Mouse (Mus musculus): ENCODE data around the gene Pde6d.
A peak's percentile ranks its signal among the peaks of the same experiment; 100 is the strongest.

Gene Pde6d

DNA sequence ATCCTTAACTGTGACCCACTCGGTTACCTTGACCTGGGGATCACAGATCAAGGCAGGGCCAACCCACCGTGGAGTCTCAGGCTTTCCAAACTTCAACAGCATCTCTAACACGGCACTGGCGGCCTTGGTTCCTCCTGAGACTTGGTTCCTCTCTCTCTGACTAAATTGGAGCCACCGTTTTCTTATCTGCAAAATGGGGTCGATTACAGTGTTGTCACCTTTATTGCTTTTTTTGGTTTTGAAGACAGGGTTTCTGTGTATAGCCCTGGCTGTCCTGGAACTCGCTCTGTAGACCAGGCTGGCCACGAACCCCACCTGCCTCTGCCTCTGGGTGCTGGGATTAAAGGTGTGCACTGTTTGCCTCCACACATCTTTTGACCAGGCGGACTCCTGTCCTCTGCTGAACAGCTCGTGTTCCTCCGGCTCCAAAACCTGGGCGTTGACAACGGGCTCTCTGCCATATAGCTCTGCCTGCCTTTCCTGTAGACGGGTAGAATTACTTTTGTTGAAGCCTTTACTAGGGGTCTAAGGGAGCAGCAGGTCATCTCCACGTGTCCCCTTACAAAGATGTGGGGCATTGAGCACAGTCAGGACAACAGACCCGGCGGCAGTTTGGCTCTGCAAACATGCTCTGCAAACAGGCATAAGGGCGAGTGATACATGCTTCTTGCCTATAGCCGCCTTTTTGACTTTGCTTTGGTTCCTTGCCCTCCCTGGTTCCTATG is 77.6 kb downstream of the Pde6d start:
- no peak for DNase-seq (ENCODE audit: low read depth in 1 of 2, low spot score in 2 of 2)

DNA sequence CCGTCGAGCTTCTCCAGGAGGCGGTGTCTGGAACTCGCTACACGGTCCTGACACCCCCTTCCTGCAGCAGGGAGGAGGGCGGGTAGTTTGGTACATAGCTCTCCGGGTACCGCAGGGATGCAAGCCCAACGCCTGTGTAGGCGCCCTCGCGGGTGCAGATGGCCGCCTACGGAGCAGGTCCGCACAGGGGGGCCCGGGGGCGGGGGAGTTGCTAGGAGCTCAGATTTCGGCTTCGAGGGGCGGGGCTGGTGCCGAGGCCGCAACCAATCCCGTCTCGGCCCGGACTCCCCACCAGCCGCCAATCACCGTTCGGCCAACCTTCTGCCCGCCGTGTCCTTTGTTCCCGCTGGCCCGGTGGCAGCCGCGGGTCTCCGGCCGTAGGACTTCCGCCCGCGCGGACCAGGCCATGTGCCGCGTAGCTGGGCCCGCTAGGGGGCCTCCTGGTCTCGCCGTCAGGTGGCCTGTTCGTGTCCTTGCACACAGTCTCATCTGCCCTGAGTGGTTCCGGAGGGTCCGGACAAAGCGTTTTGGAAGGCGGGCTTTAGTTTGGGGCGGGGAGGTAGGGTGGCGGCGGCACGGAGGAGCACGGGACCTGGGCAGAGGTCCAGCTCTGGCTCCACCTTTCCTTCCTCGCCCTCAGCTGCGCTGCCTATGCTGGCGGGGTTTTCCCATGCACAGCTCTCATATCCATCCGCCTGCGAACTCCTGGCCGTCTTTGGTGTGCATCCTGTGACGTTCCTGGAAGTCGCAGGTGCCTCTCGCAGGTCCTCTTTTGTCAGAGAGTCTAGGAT is 78.3 kb downstream of the Pde6d start:
- peak; percentile 73 to 85 for DNase-seq (ENCODE audit: low read depth in 1 of 2, low spot score in 2 of 2)

DNA sequence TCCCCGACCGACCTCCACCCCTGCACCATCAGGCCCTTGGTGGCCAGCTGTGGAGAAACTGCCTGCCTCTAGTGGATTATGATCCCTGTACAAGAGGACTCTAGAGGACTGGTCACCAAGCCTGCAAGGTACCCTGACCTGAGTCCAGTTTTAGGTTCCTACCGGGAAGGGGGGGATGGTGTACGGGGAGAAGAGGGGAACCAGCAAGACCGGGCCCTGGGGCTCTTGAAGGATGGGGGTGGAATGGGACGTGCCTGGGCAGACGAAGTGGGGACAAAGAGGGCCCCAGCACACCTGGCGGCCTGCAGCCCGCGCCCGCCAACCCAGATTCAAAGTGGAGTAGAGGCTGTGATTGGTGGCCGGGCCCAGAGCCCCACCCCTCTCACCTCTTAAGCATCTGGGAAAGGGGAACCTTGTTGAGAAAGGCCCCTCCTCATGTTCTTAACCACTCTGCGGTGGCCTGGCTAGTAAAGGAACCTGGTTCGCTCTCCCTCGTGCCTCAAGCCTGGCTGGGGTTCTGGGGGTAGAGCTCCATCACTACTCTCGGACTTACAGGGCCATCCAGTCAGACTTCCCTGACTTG is 79.2 kb downstream of the Pde6d start:
- DNase-seq (ENCODE audit: low read depth in 1 of 2, low spot score in 2 of 2): peak in 1 of 2 experiments; percentile 44

DNA sequence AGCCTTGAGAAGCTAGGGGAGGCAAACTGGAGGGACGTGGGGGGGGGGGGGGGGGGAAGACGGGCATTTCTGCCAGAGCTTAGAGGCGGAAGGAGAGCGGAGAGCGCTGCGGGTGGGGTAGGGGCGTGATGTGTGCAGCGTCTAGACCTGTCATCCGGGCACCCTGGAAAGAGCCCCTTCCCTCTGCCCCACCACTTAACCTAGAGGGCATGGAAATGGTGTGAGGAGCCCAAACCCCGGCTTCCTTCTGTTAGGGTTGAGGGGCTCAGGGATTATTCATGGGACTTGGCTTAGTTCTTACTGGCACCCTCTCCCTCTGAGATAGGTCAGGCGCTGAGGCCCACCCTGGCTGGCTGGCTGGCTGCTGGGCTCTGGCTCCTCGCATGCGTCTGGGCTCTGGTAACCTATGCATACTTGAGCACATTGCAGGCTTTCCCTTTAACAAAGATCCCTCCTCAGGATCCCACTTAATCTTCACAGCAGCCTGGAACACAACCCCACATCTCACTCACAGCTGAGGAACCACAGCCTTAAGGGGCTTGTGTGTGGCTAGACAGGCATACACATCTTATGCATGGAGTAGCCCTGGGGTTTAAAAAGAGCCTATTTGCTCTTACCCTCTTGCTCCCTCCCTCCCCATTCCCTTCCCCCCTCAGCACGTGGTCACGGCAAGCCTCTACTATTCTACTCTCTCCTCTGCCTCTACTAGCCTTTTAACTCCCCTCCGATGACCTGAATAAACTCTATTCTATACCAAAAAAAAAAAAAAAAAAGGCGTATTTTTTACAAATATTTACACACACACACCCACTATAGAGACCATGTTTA is 80.0 kb downstream of the Pde6d start:
- DNase-seq (ENCODE audit: low read depth in 1 of 2, low spot score in 2 of 2): no peak

DNA sequence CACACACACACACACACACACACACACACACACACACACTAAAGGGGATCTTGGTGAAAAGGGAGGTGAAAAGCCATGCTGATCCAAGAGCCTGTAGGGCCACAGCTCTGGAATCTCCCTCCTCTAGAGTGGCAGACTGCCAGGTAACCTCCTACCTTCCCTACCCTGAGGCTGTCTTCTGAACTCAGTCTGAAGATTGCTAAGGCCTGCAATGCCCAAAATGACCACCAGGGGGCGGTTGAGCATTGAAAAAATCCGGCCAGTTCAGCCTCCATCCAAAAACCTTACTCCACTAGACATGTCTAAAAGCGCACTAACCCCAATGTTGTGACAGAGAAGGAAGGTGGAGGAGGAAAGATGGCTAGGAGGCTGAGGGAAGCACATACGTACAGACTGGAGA is 80.9 kb downstream of the Pde6d start:
- DNase-seq (ENCODE audit: low read depth in 1 of 2, low spot score in 2 of 2): peak in 1 of 2 experiments; percentile 90

DNA sequence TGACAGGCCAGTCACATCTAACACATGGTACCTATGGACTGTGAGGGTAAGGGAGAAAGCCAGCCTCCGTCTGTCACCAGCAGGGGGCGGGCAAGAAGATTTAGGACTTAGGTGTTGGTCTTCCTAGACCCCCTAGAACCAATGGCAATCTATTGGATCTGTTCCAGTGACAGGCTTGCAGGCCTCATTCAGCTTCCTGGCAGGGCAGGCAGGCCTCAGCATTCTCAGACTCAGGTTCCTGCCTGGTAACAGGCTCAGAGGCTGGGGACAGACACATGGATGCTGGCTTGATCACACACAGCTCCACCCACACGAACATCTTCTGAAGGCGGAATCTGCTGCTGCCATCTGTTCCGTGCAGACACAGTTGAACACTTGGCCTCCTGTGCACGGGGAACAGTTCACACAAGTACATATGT is 81.3 kb downstream of the Pde6d start:
- DNase-seq (ENCODE audit: low read depth in 1 of 2, low spot score in 2 of 2): peak in 1 of 2 experiments; percentile 33

DNA sequence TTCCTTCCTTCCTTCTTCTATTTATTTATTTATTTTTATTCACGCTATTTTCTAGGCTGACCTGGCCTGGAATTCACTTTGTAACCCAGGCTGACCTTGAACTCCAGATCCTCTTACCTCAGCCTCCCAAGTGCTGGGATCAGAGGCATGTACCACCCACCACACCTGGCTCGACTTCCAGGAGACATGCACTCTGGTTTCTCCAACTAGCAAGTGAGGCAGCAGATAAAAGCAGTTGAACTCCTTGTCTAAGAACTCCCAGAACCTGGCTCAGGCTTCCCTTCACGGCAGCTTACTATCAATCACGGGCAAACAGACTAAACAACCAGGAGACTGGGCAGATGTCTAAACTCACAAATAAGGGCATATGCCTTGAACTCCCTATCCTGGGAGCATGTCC is 81.7 kb downstream of the Pde6d start:
- DNase-seq (ENCODE audit: low read depth in 1 of 2, low spot score in 2 of 2): no peak

DNA sequence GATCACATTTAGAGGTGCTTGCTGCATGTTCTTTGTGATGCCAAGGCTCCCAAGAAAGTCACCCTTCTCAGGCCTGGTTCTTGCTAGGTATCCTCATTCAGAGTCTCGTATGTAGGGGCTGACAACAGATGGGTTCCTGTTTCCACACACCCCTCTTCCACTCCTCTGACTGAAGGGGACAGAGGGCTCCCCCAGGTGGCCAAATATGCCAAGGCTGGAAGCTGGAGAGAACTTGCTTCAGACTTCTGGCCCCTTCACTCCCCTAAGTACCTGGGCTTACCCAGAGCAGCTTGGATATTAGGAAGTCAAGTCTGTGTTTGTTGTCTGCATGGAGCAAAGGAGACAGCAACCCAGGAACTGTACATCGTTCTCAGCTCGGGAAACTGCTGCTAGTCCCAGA is 82.5 kb downstream of the Pde6d start:
- DNase-seq (ENCODE audit: low read depth in 1 of 2, low spot score in 2 of 2): peak in 1 of 2 experiments; percentile 52

DNA sequence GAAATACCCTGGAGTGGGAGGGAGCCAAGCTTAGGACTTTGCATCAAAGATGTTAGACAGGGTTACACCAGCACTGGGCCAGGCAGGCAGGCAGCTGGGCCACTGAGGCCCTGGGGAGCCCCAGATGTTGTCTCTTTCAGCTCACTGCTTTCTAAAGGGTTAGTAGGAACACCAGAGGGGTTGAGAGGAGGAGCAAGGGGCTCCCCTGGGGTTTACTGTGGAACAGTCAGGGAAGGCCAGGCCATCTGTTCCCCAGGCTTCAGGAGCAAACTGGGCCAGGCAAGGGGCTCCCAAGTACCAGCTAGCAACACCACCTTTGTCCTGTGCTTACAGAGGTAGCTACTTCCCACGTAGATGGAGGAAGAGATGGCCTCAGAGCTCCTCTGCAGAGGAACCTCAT is 83.8 kb downstream of the Pde6d start:
- DNase-seq (ENCODE audit: low read depth in 1 of 2, low spot score in 2 of 2): no peak

DNA sequence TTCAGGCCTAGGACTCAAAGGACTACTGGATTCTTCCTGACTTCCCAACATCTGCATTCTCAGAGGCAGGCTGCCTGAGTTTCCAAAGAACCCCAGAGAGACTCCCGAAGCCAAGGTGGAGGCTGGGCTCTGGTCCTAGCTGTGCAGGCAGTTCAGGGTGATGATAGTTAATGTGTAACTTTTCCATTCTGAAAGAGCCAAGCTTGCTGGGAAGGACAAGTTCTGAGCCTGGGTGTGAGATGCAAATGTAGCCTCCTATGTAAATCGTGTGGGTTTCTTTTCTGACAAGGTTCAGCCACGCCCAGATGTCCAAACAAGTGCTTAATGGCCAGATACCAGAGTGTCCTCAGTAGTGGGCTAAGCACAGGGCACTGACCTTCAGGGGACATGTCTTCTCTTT is 84.4 kb downstream of the Pde6d start:
- DNase-seq (ENCODE audit: low read depth in 1 of 2, low spot score in 2 of 2): no peak

DNA sequence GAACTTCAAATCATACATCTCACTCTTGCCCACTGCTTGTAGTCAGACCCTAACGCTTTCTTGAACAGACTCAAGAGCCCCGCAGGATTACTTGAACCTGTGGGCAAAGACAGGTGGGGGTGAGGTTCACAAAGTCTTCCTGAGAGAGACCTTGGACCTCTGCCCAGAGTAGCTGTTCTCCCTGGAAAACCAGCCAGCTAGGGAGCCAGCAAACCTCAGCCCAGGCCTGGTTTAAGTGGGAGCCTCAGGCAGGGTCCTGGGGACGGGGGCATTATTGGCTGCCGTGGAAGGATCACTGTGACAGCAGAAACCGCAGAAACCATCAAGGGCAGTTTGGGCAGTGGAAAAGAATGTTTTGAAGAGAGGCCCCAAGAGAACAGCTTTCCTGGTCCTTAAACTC is 85.1 kb downstream of the Pde6d start:
- DNase-seq (ENCODE audit: low read depth in 1 of 2, low spot score in 2 of 2): no peak

DNA sequence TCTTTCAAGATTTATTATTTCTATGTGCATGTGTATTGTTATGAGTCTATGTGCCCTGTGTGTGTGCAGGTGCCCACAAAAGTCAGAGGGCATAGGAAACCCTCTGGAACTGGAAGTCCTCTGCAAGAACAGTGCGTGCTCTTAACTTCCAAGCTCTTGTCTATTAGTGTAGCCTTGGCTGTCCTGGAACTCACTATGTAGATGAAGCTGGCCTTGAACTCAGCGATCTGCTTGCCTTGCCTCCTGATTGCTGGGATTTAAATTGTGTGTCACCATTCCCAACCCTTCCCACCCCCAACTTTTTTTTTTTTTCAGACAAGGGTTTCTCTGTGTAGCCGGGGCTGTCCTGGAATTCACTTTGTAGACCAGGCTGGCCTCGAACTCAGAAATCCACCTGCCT is 86.1 kb downstream of the Pde6d start:
- no peak for DNase-seq (ENCODE audit: low read depth in 1 of 2, low spot score in 2 of 2)

DNA sequence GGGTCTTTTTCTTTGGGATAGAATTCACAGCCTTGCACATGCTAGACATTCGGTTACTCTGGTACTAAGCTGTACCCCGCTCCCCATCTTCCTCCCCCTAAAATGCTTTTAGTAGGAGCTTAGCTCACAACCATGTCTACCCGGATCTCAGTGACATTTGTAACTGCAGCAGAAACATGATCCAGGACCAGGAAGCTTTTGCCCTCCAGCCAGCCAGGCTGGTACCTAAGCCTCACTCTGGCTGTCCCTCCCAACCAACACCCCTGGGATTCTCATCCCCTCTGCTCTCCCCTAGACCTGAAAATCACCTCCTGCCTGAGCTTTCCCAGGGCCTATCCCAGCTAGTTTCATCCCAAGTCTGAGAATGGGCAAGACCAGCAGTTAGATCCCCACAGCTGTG is 88.6 kb downstream of the Pde6d start:
- DNase-seq (ENCODE audit: low read depth in 1 of 2, low spot score in 2 of 2): no peak
